Mouse (Mus musculus) left cerebral cortex, adult 8-10 months (tissue): ENCODE data around the gene Zfp382. TPM values are rescaled to one million over a fixed set of nuclear protein-coding genes. Genes with fewer than 3 reads are reported as not detected.
A peak's percentile ranks its signal among the peaks of the same experiment; 100 is the strongest.
"Not testable (repeated sequence)": the region's sequence is repeated elsewhere in the genome, so short reads cannot be mapped to it uniquely, and the experiment has no call there.

Experiments
- DNase-seq, 2 experiments: peaks; one replicate each; pipeline ENCODE4 v3.0.0; 2022; ENCODE audit warnings: low spot score in 2 of 2
- total RNA-seq, 4 experiments: library from RNA; stranded (reverse); gene quantifications; 2 replicates each; pipeline ENCODE4 v1.2.4; 2022

The Zfp382 gene
- 10 to 100 TPM; 28.9 to 31.5 (median 30.1) TPM for total RNA-seq

- DNase-seq, result peak; percentile 78 to 83
These were observed at the start of gene Zfp382 for GRCm38 (mm10) chr7:30121308-30122187. Gene Zfp382 (plus strand): TSS chr7:30121942.

DNA sequence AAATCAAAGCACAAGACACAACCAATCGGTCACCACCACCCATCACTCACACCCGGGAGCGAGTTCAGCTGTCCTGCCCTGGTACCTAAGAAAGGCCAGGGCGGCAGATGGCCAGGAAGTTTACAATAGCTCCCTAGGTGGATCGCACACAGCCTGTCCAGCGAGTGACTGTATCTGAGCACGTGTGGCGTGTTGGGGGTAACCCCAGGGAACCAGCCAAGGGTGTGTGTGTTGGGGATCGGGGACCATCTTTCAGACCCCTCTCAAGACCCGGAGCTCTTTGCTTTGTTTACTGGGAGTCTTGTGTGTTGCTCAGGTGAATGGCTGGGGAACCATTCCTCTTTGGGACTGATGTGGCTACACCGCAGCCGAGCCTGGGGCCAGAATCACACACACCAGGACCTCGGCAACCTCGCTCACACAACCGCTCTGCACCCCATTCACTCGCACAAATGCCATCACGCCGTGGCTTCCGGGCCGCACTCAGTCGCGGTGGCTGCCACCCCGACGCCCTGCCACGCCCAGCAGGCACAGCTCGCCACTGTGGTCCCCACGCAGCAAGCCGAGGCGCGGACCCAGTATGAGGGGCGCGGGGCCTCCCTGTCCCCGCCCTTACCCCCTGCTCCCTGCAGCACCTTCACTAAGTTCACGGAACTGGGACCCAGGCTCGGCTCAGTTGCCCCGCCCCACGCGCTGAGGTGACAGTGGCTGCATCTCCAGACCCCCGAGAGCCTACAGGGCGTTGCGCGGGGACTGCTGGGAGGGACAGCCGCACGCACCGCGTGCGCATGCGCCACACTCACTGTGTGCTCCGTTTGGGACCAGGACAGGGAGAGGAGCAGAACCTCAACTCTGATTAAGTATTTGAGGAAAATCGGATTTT lies 49.4 kb upstream of the Zfp382 start, which contains the start of gene Zfp82:
Gene Zfp82 (minus strand): TSS at position 755 of the 883 bp plus-strand sequence.
- peak; percentile 75 to 80 for DNase-seq

DNA sequence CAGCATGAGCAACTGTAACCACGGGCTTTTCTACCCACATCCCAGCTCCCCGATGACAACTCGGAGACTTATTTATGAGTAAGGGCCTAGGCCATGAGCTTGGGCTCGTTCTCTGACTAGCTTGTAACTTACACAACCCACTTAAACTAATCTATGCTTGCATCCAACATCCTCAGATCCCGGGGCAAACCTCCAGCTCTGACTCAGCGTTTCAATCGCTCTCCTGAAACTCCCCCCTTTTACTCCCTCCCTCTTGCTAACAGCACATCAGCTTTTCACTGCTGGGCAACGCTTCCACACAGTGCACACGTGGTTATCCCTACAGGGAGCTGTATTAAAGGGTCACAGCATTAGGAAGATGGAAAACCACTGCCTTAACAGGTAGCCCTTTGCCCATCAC lies 35.2 kb upstream of the Zfp382 start:
- peak in 1 of 2 experiments; percentile 52 for DNase-seq

DNA sequence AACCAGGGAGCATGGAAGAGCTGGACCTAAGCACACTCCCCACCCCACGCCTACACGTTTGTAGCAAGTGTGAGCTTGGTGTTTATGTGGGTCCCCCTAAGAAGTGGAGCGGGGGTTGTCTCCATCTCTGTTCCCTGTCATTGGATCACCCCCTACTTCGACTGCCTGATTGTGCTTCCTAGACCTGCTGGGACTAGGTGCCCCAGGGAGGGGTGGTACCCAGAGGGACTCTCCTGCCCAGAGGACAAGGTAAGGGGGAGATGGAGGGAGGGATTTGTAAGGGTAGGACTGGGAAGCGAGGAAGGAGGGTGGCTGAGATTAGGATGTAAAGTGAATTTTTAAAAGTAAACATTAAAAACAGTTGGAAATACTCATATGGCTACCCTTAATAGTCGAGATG lies 32.3 kb upstream of the Zfp382 start:
- DNase-seq, result no peak

DNA sequence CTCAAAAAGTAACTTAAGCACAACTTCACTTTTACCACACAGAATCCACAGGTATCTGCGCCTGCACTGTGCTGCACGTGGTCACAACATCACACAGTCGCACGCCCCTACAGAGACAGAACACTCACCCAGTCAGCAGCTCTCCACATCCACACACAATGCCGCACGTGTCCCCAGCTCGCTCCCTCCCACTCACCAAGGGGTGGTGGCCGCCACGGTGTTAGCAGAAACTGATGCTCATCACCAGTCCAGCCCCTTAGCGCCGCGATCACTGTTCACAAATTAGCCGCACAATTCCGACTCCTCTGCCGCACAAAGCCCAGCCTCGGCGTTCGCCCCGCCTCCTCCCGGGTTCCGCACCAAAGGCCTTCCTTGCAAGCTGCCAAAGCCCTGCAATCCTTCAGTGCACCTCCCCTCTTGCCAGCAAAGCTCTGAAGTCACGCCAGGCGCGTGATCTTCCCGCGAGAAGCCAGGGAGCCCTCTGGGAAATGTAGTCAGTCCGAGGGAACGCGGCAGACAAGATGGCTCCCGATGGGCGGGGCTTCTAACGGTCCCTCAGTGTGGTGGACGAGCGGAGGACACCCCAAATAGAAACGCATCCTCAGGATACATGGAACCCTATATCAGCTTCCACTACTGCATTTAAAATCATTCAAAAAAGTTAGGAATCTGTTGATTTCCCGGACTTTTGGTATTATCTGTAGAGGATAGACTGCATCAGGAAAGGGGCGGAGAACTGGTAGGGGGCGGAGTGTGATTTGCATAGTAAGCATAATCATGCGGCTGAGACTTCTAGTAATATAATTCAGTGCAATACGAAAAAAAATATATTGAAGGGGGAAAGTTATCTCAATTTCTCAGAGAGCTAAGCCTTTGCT lies 31.4 kb upstream of the Zfp382 start, which contains the start of the genes Gm26920 and Zfp566:
Gene Gm26920 (minus strand): TSS at position 319 of the 878 bp plus-strand sequence.
Gene Zfp566 (minus strand): TSS at position 436 of the 878 bp plus-strand sequence.
- DNase-seq, result peak; percentile 90 to 95

DNA sequence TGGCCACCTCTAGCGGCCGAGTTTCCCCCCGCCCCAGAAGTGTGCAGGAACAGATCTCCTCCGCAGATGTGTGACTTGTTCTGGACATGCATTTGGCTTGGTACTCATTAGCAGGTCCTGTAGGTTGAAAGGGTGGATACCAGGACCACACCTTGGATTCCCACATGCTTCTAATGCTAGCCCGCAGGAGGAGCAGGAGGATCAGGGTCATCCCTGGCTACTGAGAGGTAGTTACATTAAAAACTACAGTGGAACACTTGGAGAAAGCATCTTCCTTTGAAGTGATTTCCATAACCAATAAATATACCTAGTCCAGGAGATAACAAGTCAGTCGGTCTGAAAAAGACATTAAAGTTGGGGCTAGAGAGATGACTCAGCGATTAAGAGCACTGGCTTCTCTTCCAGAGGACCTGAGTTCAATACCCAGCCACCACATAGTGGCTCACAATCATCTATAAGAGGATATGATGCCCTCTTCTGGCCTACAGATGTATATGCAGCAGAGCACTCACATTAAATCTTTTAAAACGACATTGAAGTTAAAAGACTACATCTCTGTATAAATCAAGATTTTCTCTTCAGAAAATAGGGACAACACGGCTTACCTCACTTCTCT lies 30.7 kb upstream of the Zfp382 start:
- no peak for DNase-seq

DNA sequence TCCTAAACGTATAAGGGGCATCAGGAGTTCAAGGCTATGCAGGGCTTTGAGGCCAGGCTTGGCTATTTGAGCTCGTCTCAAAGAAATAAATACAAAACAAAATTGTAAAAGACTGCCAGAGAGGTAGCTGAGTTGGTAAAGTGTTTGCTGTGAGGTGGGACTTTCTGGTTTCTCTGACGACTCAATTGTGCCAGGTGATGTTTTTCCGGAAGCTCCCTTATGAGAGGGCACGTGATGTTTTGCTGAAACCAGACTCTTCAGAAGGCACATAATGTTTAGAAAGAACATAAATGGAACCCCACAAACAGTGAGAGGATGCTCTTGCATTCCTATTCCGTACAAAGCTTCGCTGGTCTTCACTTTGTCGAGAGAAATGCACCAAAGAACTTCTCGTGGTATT lies 29.1 kb upstream of the Zfp382 start:
- no peak for DNase-seq

- DNase-seq, result no peak
These were observed 27.8 kb upstream of the Zfp382 start for GRCm38 (mm10) chr7:30093918-30094415.

- peak; percentile 83 to 87 for DNase-seq
These were observed 26.9 kb upstream of the Zfp382 start, which contains the start of gene Zfp260 for GRCm38 (mm10) chr7:30094646-30095429. Gene Zfp260 (plus strand): TSS chr7:30094777.

- no peak for DNase-seq
These were observed 26.1 kb upstream of the Zfp382 start for GRCm38 (mm10) chr7:30095551-30096125.

DNA sequence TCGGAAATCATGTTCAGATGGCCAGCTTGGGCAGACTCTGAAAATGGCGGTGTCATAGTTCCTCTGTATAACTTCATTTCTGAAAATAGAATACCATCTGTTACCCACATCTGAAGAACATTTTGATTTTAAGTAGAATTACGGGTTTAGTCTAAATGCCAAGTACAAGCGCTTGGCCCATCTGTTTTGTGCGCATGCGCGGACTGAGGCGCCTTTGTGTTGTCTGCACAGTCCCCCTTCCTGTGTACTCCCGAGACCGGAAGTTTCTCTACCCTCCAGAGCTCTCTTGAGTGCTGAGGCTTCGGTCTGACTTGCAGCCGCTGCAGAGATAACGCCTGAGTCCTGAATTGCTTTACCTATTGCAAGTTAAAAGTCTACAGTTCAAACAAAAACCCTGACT lies 22.4 kb upstream of the Zfp382 start:
- peak; percentile 50 to 83 for DNase-seq

DNA sequence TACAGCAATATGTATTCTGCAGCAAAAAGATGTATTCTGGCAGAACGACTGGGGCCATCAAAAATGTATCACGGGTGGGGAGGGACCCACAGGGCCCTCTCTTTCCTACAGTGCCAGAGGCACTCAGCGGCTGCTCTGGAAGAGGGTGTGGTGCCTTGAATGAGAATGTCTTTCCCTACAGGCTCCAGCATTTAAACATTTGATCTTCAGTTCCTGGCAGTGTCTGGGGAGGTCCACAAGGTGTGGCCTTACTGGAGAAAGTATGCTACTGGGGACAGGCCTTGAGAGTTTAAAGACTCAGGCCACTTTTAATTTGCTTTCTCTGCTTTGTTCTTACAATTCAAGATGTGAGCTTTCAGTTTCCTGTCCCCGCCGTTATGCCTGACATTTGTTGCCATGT lies 5.7 kb upstream of the Zfp382 start:
- no peak for DNase-seq

GRCm38 (mm10) chr7:30117935-30118334 lies 3.8 kb upstream of the Zfp382 start:
- DNase-seq, result not testable (repeated sequence)

- no peak for DNase-seq
These were observed 417 bp downstream of the Zfp382 start for GRCm38 (mm10) chr7:30122188-30122530.

DNA sequence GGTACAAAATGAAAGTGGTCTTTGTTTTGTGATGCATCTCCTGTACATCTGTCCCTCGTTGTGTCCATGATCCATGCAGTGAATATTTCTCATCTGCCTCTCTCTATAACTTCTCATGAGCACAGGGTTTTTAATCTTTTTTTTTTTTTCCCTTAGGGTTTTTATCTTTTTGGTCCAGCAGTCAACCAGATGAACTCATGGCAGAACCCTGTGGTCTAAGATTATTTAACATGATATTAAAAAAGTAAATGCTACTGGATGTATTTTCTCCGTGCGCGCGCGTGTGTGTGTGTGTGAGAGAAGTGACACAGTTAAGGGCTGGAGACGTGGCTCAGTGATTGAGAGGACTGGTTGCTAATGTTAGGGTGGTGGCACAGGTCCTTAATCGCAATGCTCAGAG lies 8.2 kb downstream of the Zfp382 start:
- no peak for DNase-seq

- DNase-seq, result no peak
These were observed 10.7 kb downstream of the Zfp382 start for GRCm38 (mm10) chr7:30132396-30132795.

DNA sequence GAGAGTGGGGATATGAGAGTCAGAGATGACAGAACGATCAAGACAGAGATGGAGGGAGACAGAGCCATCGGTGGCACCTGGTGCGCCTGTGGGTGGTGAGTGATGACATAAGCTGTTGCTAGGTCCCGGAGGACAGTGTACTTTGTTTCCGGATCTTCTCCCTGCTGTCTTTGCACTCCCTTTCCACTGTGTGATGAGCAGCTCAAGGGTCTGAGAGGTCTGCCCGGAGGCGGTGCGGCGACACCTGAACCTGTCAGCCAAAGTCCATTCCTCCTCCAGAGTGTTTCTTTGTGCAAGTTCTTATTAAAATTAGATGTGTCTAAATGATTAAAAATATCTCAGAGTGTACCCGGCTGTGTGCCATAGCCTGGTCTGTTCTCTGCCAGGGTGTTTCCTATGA lies 15.1 kb downstream of the Zfp382 start:
- DNase-seq, result no peak

- no peak for DNase-seq
These were observed 21.4 kb downstream of the Zfp382 start for GRCm38 (mm10) chr7:30143170-30143554.

GRCm38 (mm10) chr7:30143555-30144209 lies 21.9 kb downstream of the Zfp382 start:
- peak; percentile 32 to 57 for DNase-seq
